Mouse (Mus musculus): ENCODE data around the gene Asxl2. TPM values are rescaled to one million over a fixed set of nuclear protein-coding genes. Genes with fewer than 3 reads are reported as not detected.

Gene Asxl2
- polyA plus RNA-seq, 1 experiment from 2014 or later, result 13.4 TPM

- H3K4me3 ChIP-seq (ENCODE audit: low read depth, low read length), result no peak overlapping the region
- no peak for DNase-seq (ENCODE audit: low spot score)
- H3K4me1 ChIP-seq (ENCODE audit: control insufficient read depth, insufficient read depth, low read length), result no peaks in the 10 kb centered on the region
- H3K27ac ChIP-seq (replicated peaks; ENCODE audit: low read depth, low read length), result no peak overlapping the region
- H3K9me3 ChIP-seq (ENCODE audit: control insufficient read depth, low read length), result no peaks in the 10 kb centered on the region
- H3K36me3 ChIP-seq (ENCODE audit: control insufficient read depth, insufficient read depth, low read length), result peaks cover 14% of the 10 kb centered on the region; the same call in 1 of the 2 replicates
- no peak overlapping the region for H3K4me2 ChIP-seq (ENCODE audit: low read depth, low read length)
- H3K27me3 ChIP-seq (replicated peaks; ENCODE audit: control insufficient read depth, insufficient read depth, low read length), result no peaks in the 10 kb centered on the region
- H3K9ac ChIP-seq (ENCODE audit: low read depth, low read length), result no peak overlapping the region
- no peak for ATAC-seq (ENCODE audit: low read depth)
Observed at GRCm38 (mm10) chr12:3430985-3431384, 4.3 kb downstream of the Asxl2 start.

GRCm38 (mm10) chr12:3433736-3434135, 7.1 kb downstream of the Asxl2 start:
- Histone ChIP-seq H3K4me2 (ENCODE audit: low read depth, low read length) (no peak overlapping the region), H3K9me3 (ENCODE audit: control insufficient read depth, low read length) (no peaks in the 10 kb centered on the region), H3K36me3 (ENCODE audit: control insufficient read depth, insufficient read depth, low read length) (peaks cover 14% of the 10 kb centered on the region; the same call in 1 of the 2 replicates), H3K4me1 (ENCODE audit: control insufficient read depth, insufficient read depth, low read length) (no peaks in the 10 kb centered on the region), H3K27me3 (replicated peaks; ENCODE audit: control insufficient read depth, insufficient read depth, low read length) (no peaks in the 10 kb centered on the region), H3K4me3 (ENCODE audit: low read depth, low read length) (no peak overlapping the region), H3K9ac (ENCODE audit: low read depth, low read length) (no peak overlapping the region), H3K27ac (replicated peaks; ENCODE audit: low read depth, low read length) (no peak overlapping the region)
- DNase-seq (ENCODE audit: low spot score) (no peak), ATAC-seq (ENCODE audit: low read depth) (no peak)
- WGBS, result 56% methylated on average over 1 of the region's 1 CpGs

GRCm38 (mm10) chr12:3436446-3436845, 9.8 kb downstream of the Asxl2 start:
- H3K4me1 ChIP-seq (ENCODE audit: control insufficient read depth, insufficient read depth, low read length), result no peaks in the 10 kb centered on the region
- no peaks in the 10 kb centered on the region for H3K9me3 ChIP-seq (ENCODE audit: control insufficient read depth, low read length)
- no peaks in the 10 kb centered on the region for H3K27me3 ChIP-seq (replicated peaks; ENCODE audit: control insufficient read depth, insufficient read depth, low read length)
- H3K27ac ChIP-seq (replicated peaks; ENCODE audit: low read depth, low read length), result no peak overlapping the region
- H3K9ac ChIP-seq (ENCODE audit: low read depth, low read length), result no peak overlapping the region
- WGBS, result 80% methylated on average over 5 of the region's 5 CpGs
- ATAC-seq (ENCODE audit: low read depth), result no peak
- no peak overlapping the region for H3K4me2 ChIP-seq (ENCODE audit: low read depth, low read length)
- H3K36me3 ChIP-seq (ENCODE audit: control insufficient read depth, insufficient read depth, low read length), result peaks cover 8% of the 10 kb centered on the region; the same call in 1 of the 2 replicates
- DNase-seq (ENCODE audit: low spot score), result no peak
- H3K4me3 ChIP-seq (ENCODE audit: low read depth, low read length), result no peak overlapping the region

- WGBS, result 97% methylated on average over 1 of the region's 1 CpGs
- no peak overlapping the region for H3K27ac ChIP-seq (replicated peaks; ENCODE audit: low read depth, low read length)
- no peaks in the 10 kb centered on the region for H3K4me1 ChIP-seq (ENCODE audit: control insufficient read depth, insufficient read depth, low read length)
- H3K36me3 ChIP-seq (ENCODE audit: control insufficient read depth, insufficient read depth, low read length), result peaks cover 9% of the 10 kb centered on the region
- H3K4me3 ChIP-seq (ENCODE audit: low read depth, low read length), result no peak overlapping the region
- DNase-seq (ENCODE audit: low spot score) (no peak), ATAC-seq (ENCODE audit: low read depth) (no peak)
- no peak overlapping the region for H3K9ac ChIP-seq (ENCODE audit: low read depth, low read length)
- H3K9me3 ChIP-seq (ENCODE audit: control insufficient read depth, low read length), result no peaks in the 10 kb centered on the region
- no peak overlapping the region for H3K4me2 ChIP-seq (ENCODE audit: low read depth, low read length)
- no peaks in the 10 kb centered on the region for H3K27me3 ChIP-seq (replicated peaks; ENCODE audit: control insufficient read depth, insufficient read depth, low read length)
Observed at GRCm38 (mm10) chr12:3437815-3438214, 11.2 kb downstream of the Asxl2 start.

- Histone ChIP-seq H3K27me3 (replicated peaks; ENCODE audit: control insufficient read depth, insufficient read depth, low read length) (no peaks in the 10 kb centered on the region), H3K4me3 (ENCODE audit: low read depth, low read length) (no peak overlapping the region), H3K27ac (replicated peaks; ENCODE audit: low read depth, low read length) (no peak overlapping the region), H3K9me3 (ENCODE audit: control insufficient read depth, low read length) (no peaks in the 10 kb centered on the region), H3K4me1 (ENCODE audit: control insufficient read depth, insufficient read depth, low read length) (no peaks in the 10 kb centered on the region), H3K36me3 (ENCODE audit: control insufficient read depth, insufficient read depth, low read length) (peaks cover 7% of the 10 kb centered on the region; the same call in 1 of the 2 replicates), H3K4me2 (ENCODE audit: low read depth, low read length) (no peak overlapping the region), H3K9ac (ENCODE audit: low read depth, low read length) (no peak overlapping the region)
- ATAC-seq (ENCODE audit: low read depth), result no peak
- WGBS, result 88% methylated on average over 2 of the region's 2 CpGs
- no peak for DNase-seq (ENCODE audit: low spot score)
Observed at GRCm38 (mm10) chr12:3440916-3441315, 14.3 kb downstream of the Asxl2 start.

GRCm38 (mm10) chr12:3441361-3441760, 14.7 kb downstream of the Asxl2 start:
- Histone ChIP-seq H3K4me3 (ENCODE audit: low read depth, low read length) (no peak overlapping the region), H3K9me3 (ENCODE audit: control insufficient read depth, low read length) (no peaks in the 10 kb centered on the region), H3K27me3 (replicated peaks; ENCODE audit: control insufficient read depth, insufficient read depth, low read length) (no peaks in the 10 kb centered on the region), H3K36me3 (ENCODE audit: control insufficient read depth, insufficient read depth, low read length) (peaks cover 7% of the 10 kb centered on the region; the same call in 1 of the 2 replicates), H3K4me2 (ENCODE audit: low read depth, low read length) (no peak overlapping the region), H3K4me1 (ENCODE audit: control insufficient read depth, insufficient read depth, low read length) (no peaks in the 10 kb centered on the region), H3K27ac (replicated peaks; ENCODE audit: low read depth, low read length) (no peak overlapping the region), H3K9ac (ENCODE audit: low read depth, low read length) (no peak overlapping the region)
- DNase-seq (ENCODE audit: low spot score) (no peak), ATAC-seq (ENCODE audit: low read depth) (no peak)
- 78% methylated on average over 5 of the region's 5 CpGs for WGBS

- Histone ChIP-seq H3K27ac (replicated peaks; ENCODE audit: low read depth, low read length) (no peak overlapping the region), H3K36me3 (ENCODE audit: control insufficient read depth, insufficient read depth, low read length) (peaks cover 49% of the 10 kb centered on the region), H3K27me3 (replicated peaks; ENCODE audit: control insufficient read depth, insufficient read depth, low read length) (no peaks in the 10 kb centered on the region), H3K4me1 (ENCODE audit: control insufficient read depth, insufficient read depth, low read length) (no peaks in the 10 kb centered on the region), H3K4me3 (ENCODE audit: low read depth, low read length) (no peak overlapping the region), H3K4me2 (ENCODE audit: low read depth, low read length) (no peak overlapping the region), H3K9me3 (ENCODE audit: control insufficient read depth, low read length) (no peaks in the 10 kb centered on the region), H3K9ac (ENCODE audit: low read depth, low read length) (no peak overlapping the region)
- WGBS, result 90% methylated on average over 3 of the region's 3 CpGs
- no peak for ATAC-seq (ENCODE audit: low read depth)
- DNase-seq (ENCODE audit: low spot score), result no peak
Observed at GRCm38 (mm10) chr12:3453554-3453953, 26.9 kb downstream of the Asxl2 start.

- peaks cover 37% of the 10 kb centered on the region for H3K36me3 ChIP-seq (ENCODE audit: control insufficient read depth, insufficient read depth, low read length)
- no peak overlapping the region for H3K27ac ChIP-seq (replicated peaks; ENCODE audit: low read depth, low read length)
- DNase-seq (ENCODE audit: low spot score) (no peak), ATAC-seq (ENCODE audit: low read depth) (no peak)
- H3K4me3 ChIP-seq (ENCODE audit: low read depth, low read length), result no peak overlapping the region
- no peaks in the 10 kb centered on the region for H3K27me3 ChIP-seq (replicated peaks; ENCODE audit: control insufficient read depth, insufficient read depth, low read length)
- no peak overlapping the region for H3K4me2 ChIP-seq (ENCODE audit: low read depth, low read length)
- 88% methylated on average over 3 of the region's 3 CpGs for WGBS
- H3K4me1 ChIP-seq (ENCODE audit: control insufficient read depth, insufficient read depth, low read length), result no peaks in the 10 kb centered on the region
- no peak overlapping the region for H3K9ac ChIP-seq (ENCODE audit: low read depth, low read length)
- no peaks in the 10 kb centered on the region for H3K9me3 ChIP-seq (ENCODE audit: control insufficient read depth, low read length)
Observed at GRCm38 (mm10) chr12:3463087-3463486, 36.4 kb downstream of the Asxl2 start.

- ATAC-seq (ENCODE audit: low read depth), result no peak
- H3K4me3 ChIP-seq (ENCODE audit: low read depth, low read length), result no peak overlapping the region
- DNase-seq (ENCODE audit: low spot score), result no peak
- H3K27ac ChIP-seq (replicated peaks; ENCODE audit: low read depth, low read length), result no peak overlapping the region
- no peak overlapping the region for H3K9ac ChIP-seq (ENCODE audit: low read depth, low read length)
- no peaks in the 10 kb centered on the region for H3K4me1 ChIP-seq (ENCODE audit: control insufficient read depth, insufficient read depth, low read length)
- no peak overlapping the region for H3K4me2 ChIP-seq (ENCODE audit: low read depth, low read length)
- peaks cover 70% of the 10 kb centered on the region for H3K36me3 ChIP-seq (ENCODE audit: control insufficient read depth, insufficient read depth, low read length)
- no peaks in the 10 kb centered on the region for H3K27me3 ChIP-seq (replicated peaks; ENCODE audit: control insufficient read depth, insufficient read depth, low read length)
- WGBS, result 87% methylated on average over 4 of the region's 4 CpGs
- no peaks in the 10 kb centered on the region for H3K9me3 ChIP-seq (ENCODE audit: control insufficient read depth, low read length)
Observed at GRCm38 (mm10) chr12:3499662-3500061, 73.0 kb downstream of the Asxl2 start.

Measured in embryonic facial prominence, embryonic 14.5 days (tissue).